Mouse (Mus musculus) forebrain, embryonic 11.5 days (tissue): ENCODE data around the gene Pea15a. TPM values are rescaled to one million over a fixed set of nuclear protein-coding genes. Genes with fewer than 3 reads are reported as not detected.

Source experiments
- ATAC-seq: fragments of 200-750 bp; cut with Nextera tagmentation; replicated peaks from 2 replicates; pipeline ENCODE4 v1.8.0; 2017; ENCODE audit warnings: moderate TSS enrichment; ENCODE audit not compliant: low FRiP score
- DNase-seq: peaks from one replicate; pipeline ENCODE4 v3.0.0-alpha.2; 2017; ENCODE audit warnings: low spot score
- H3K27ac ChIP-seq: fragments of 300-500 bp; sonication (generic); 2 replicates; pipeline ENCODE4 v1.5.1; 2014; ENCODE audit warnings: low read depth, low read length
- H3K27me3 ChIP-seq: fragments of 300-500 bp; sonication (generic); 2 replicates; pipeline ENCODE4 v1.6.1; 2014; ENCODE audit warnings: mild to moderate bottlenecking, low read length, mixed read lengths; ENCODE audit not compliant: control insufficient read depth, insufficient read depth
- H3K36me3 ChIP-seq: fragments of 300-500 bp; sonication (generic); 2 replicates; pipeline ENCODE4 v1.6.1; 2014; ENCODE audit warnings: mild to moderate bottlenecking, low read length, moderate library complexity, mixed read lengths; ENCODE audit not compliant: control insufficient read depth, insufficient read depth
- H3K4me1 ChIP-seq: fragments of 300-500 bp; sonication (generic); replicated peaks from 2 replicates; pipeline ENCODE4 v1.6.1; 2014; ENCODE audit warnings: low read length, mixed read lengths; ENCODE audit not compliant: control insufficient read depth, insufficient read depth
- H3K4me2 ChIP-seq: fragments of 300-500 bp; sonication (generic); 2 replicates; pipeline ENCODE4 v1.6.1; 2014; ENCODE audit warnings: low read depth, mild to moderate bottlenecking, low read length, moderate library complexity, mixed read lengths; ENCODE audit not compliant: severe bottlenecking
- H3K4me3 ChIP-seq: fragments of 300-500 bp; sonication (generic); 2 replicates; pipeline ENCODE4 v1.5.1; 2014; ENCODE audit warnings: low read depth, low read length
- H3K9ac ChIP-seq: fragments of 300-500 bp; sonication (generic); 2 replicates; pipeline ENCODE4 v1.6.1; 2014; ENCODE audit warnings: low read length
- H3K9me3 ChIP-seq: fragments of 300-500 bp; sonication (generic); 2 replicates; pipeline ENCODE4 v1.6.1; 2016; ENCODE audit warnings: low read length, mixed read lengths; ENCODE audit not compliant: control insufficient read depth
- WGBS: fragments of 180-500 bp; shearing (Covaris S2); extraction: QIAGEN DNeasy Blood & Tissue Kit; methylation state at CpG from one replicate; pipeline ENCODE4 v1.1.7; 2014; 5-methylcytosine and 5-hydroxymethylcytosine counted together
- polyA plus RNA-seq: library from polyadenylated mRNA; unstranded; fragments of >200 nt; fragmentation: Nextera tagmentation; extraction: Ambion mirVana; gene quantifications from 2 replicates; pipeline ENCODE4 v1.2.1, GENCODE M21; 2014

The Pea15a gene
- polyA plus RNA-seq, 1 experiment from 2014 or later = 371 TPM

DNA sequence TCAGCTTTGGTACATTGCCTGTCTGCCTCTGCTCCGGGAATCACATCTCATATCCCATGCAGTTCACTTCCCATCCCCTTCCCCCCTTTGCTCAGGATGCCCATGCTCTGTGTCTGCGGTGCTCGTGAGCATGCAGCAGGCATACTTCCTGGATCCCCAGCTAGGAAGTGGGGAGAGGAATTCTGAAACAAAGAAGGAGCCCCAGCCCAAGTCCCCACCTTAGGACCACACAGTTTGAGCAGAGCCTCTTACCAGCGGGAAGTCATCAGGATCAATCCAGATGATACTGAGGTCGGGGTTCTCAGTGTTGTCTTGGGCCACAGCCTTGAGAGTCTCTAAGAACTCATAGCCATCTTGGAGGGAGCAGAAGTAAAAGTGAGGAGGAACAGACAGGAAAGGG is 6.2 kb upstream of the Pea15a start:
- no peak overlapping the region for H3K4me2 ChIP-seq
- H3K4me3 ChIP-seq = no peak overlapping the region
- no peaks in the 10 kb centered on the region for H3K27me3 ChIP-seq
- no peaks in the 10 kb centered on the region for H3K9me3 ChIP-seq
- DNase-seq = no peak
- WGBS = 60% methylated on average over 5 of the region's 5 CpGs
- H3K27ac ChIP-seq = no peak overlapping the region
- H3K9ac ChIP-seq = no peak overlapping the region
- no peaks in the 10 kb centered on the region for H3K36me3 ChIP-seq
- H3K4me1 ChIP-seq = peaks cover 6% of the 10 kb centered on the region; the same call in 1 of the 2 replicates
- no peak for ATAC-seq

DNA sequence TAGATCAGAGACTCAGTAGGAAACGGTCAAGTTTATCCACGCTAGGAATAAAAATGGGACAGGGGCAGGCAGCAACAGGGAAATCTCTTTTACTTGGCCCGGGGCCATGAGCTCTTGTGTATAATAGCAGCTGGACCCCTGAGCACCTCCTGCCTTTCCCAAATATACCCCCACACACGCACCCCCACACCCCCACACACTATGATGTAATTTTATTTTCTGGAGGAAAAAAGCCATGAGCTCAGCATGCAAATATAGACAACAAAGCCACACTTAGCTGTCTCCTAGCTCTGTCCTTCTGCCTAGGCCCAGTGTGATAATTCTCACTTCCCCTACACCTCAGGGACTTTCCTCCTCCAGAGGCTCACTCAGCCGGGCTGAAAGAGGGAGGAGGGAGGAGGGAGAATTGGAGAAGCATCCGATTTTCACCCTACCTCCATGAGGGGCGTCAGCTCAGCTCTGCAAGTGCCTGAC is 544 bp upstream of the Pea15a start:
- Histone ChIP-seq H3K4me1 (peaks cover 33% of the 10 kb centered on the region), H3K4me3 (peak overlapping the region; percentile 85; the same call in 1 of the 2 replicates), H3K27me3 (no peaks in the 10 kb centered on the region), H3K27ac (peak overlapping the region; percentile 95), H3K9me3 (no peaks in the 10 kb centered on the region), H3K9ac (peak overlapping the region; percentile 93), H3K36me3 (no peaks in the 10 kb centered on the region), H3K4me2 (peak overlapping the region; percentile 59; the same call in 1 of the 2 replicates)
- ATAC-seq (no peak), DNase-seq (peak; percentile 57)
- 14% methylated on average over 7 of the region's 7 CpGs for WGBS

DNA sequence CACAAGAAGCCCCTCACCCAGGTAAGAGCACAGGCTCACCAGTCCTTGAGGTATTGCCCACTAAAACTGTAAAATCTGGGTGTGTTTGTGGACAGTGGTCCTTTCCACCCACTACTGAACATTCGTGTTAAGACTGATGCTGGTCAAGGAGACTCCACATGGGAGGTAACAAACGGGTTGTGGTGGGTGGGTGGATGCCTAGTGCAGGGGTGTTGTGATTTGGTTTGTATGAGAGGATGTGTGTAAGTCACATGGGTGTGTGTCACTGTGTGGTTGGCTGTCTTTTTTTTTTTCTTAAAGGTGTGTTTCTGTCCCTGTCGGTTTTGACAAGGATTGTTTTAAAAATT is 890 bp downstream of the Pea15a start:
- 6% methylated on average over 3 of the region's 3 CpGs for WGBS
- H3K4me1 ChIP-seq = peaks cover 47% of the 10 kb centered on the region
- H3K36me3 ChIP-seq = no peaks in the 10 kb centered on the region
- H3K9me3 ChIP-seq = no peaks in the 10 kb centered on the region
- H3K9ac ChIP-seq = peak overlapping the region; percentile 93
- peak overlapping the region; percentile 59 for H3K4me2 ChIP-seq
- no peak for ATAC-seq
- H3K27me3 ChIP-seq = no peaks in the 10 kb centered on the region
- peak; percentile 55 for DNase-seq
- H3K27ac ChIP-seq = peak overlapping the region; percentile 95
- peak overlapping the region; percentile 85 for H3K4me3 ChIP-seq

DNA sequence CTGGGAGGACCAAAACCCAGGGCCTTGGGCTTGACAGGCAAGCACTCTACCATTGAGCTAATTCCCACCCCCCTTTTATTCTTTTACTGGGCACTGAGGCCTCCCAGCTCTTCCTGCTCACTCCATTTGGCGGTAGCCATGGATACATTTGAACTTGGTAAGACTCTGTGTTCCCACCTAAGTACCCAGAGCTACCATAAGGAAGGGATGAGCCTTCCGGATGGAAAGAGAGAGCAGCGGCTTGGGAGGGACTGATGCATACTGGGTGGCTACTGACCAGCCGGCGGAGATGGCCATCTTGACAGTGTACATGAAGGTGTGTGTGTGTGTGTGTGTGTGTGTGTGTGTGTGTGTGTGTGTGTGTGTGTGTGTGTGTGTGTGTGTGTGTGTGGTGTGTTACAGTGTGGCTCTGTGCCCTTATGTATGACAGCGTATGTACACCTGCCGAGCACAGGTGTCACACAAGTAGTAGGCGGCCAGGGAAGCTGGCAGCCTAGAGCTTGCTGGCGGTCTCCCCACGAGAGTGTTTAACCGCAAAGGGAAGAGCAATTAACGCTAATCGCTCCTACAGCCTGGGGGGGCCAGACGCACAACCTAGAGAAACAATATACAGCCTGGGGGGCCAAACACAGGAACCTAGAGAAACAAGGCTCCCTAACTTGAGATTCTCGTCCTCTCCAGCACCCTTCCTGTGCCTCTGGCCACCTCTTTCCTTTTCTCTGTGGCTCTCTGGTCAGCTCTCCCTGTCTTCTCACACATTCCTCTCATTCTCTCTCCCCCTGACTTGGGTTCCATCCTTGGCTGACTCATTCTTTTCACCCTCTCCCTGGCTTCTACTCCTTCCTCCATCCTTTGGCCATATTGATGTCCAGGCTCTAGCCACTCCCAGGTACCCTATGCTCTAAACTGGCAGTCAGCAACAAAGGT is 1.5 kb downstream of the Pea15a start:
- Histone ChIP-seq H3K9ac (peak overlapping the region; percentile 93), H3K27me3 (no peaks in the 10 kb centered on the region), H3K27ac (peak overlapping the region; percentile 95), H3K4me3 (peak overlapping the region; percentile 85), H3K4me1 (peaks cover 51% of the 10 kb centered on the region), H3K4me2 (peak overlapping the region; percentile 59), H3K36me3 (peaks cover 4% of the 10 kb centered on the region), H3K9me3 (no peaks in the 10 kb centered on the region)
- ATAC-seq (no peak), DNase-seq (peak; percentile 63)
- WGBS = 16% methylated on average over 15 of the region's 15 CpGs

DNA sequence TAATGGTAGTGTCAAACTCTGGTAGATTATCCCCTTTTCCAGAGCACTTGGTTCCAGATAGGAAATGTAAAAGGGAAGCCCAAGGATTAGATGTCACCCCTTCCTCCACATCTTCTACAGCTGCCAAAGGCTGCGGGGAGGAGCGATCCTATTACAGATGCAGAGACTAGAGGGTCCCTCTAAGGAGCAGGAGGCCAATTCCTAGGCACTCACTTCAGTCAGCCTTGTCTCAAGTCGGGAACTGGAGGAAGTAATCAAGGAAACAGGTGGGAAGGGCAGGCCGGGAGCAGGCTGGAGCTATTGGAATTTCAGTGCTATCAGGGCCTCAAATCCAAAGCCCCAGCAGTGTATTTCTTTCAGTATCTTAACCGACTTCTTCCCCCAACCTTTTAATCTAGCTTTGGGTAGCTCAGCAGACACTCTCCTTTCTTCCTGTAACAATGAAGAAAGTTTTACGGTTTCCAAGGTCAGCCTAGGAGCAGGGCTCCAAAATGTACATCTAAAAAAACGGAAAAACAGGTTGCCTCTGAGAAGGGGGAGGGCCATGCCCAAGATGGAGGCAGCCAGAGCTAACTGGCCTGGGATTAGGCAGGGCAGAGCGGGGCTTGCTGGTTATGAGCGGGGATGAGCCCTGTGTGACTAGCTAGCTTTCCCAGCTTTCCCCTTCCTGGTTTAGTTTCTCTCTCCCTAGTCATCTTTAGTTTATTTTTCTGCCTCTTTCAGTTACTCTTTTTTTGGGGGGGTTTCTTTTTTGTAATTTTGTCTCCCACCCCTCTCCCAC is 2.4 kb downstream of the Pea15a start:
- peaks cover 54% of the 10 kb centered on the region for H3K4me1 ChIP-seq
- peaks cover 12% of the 10 kb centered on the region for H3K36me3 ChIP-seq
- WGBS = 11% methylated on average over 9 of the region's 9 CpGs
- peak overlapping the region; percentile 95 for H3K27ac ChIP-seq
- peak overlapping the region; percentile 59 for H3K4me2 ChIP-seq
- ATAC-seq = no peak
- DNase-seq = no peak
- no peaks in the 10 kb centered on the region for H3K27me3 ChIP-seq
- peak overlapping the region; percentile 85 for H3K4me3 ChIP-seq
- H3K9me3 ChIP-seq = no peaks in the 10 kb centered on the region
- peak overlapping the region; percentile 93 for H3K9ac ChIP-seq

DNA sequence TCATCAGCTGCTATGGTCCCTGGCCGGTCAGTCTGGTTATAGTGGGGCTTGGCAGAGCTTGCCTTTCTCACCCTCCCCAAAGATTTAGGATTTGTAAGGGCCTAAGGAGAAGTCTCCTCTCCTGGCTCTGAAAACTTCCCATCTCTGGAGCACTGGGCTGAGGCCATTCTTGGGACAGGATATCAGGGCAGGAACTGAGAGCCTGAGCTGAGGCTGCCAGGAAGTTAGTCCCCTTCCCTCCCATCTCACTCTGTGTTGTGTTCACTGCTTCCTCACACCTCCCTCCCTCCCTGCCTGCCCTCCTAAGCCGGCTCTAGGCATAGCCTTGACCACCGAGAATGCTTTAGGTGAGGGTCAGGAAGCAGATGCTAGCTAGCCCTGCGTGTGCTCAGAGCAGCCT is 3.0 kb downstream of the Pea15a start:
- WGBS = 1% methylated on average over 4 of the region's 4 CpGs
- peak overlapping the region; percentile 95 for H3K27ac ChIP-seq
- peak; percentile 59 for DNase-seq

DNA sequence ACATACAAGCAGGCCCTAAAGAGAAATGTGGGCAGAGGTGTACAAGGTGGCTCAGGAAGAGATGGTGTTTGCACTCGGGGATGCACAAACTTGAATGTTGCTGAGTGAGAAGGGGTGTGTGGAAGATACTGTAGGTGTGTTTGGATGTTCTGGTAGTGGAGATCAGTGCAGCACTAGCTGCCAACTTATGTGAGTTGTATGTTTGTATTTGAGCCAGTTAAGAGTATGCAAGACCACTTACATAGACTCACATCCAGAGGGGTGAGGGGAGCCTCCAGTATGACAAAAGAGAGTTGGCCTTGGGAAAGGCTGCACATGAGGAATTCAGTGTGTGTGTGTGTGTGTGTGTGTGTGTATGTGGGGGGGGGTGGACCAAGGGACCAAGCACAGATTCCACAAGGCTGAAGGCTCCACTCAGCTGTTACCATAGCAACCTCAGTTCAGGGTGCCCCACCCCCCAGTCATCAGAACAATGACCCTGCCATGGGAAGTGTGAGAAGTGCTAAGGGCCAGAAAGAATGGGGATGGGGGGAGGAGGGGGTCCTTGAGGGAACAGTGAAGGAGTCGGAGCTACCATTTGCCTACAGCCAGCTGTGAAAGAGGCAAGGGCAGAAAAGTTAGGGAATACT is 3.6 kb downstream of the Pea15a start:
- Histone ChIP-seq H3K36me3 (peaks cover 20% of the 10 kb centered on the region), H3K4me2 (peak overlapping the region; percentile 59), H3K9me3 (no peaks in the 10 kb centered on the region), H3K9ac (peak overlapping the region; percentile 93), H3K4me1 (peaks cover 54% of the 10 kb centered on the region), H3K4me3 (peak overlapping the region; percentile 85; the same call in 1 of the 2 replicates), H3K27me3 (no peaks in the 10 kb centered on the region), H3K27ac (peak overlapping the region; percentile 95)
- 8% methylated on average over 2 of the region's 2 CpGs for WGBS
- peak; percentile 70 for ATAC-seq
- DNase-seq = peak; percentile 93

More for the DNA sequence above, 3.0 kb downstream of the Pea15a start:
- H3K27me3 ChIP-seq = no peaks in the 10 kb centered on the region
- peak overlapping the region; percentile 59 for H3K4me2 ChIP-seq
- no peaks in the 10 kb centered on the region for H3K9me3 ChIP-seq
- peaks cover 54% of the 10 kb centered on the region for H3K4me1 ChIP-seq
- no peak for ATAC-seq
- peak overlapping the region; percentile 85 for H3K4me3 ChIP-seq
- peak overlapping the region; percentile 93 for H3K9ac ChIP-seq
- peaks cover 14% of the 10 kb centered on the region for H3K36me3 ChIP-seq
